Mouse (Mus musculus): ENCODE measurements at regions not wholly inside any gene's neighbourhood (a gene's known extent, or its start where the extent isn't known, plus 50 kb on each side); places are given as distances from the start of the nearest gene placed in this dataset.

- Histone ChIP-seq H3K27ac (no peak overlapping the region), H3K9ac (replicated peaks) (no peak overlapping the region), H3K36me3 (replicated peaks; ENCODE audit: control insufficient read depth, insufficient read depth, low read depth) (no peaks in the 10 kb centered on the region), H3K4me2 (ENCODE audit: low read depth) (no peak overlapping the region), H3K4me3 (ENCODE audit: insufficient read depth in 1 of 2, low read depth in 2 of 2, low read length in 2 of 2) (no peak overlapping the region), H3K9me3 (ENCODE audit: control insufficient read depth, low read length) (no peaks in the 10 kb centered on the region), H3K27me3 (ENCODE audit: control insufficient read depth, insufficient read depth, low read length) (no peaks in the 10 kb centered on the region), H3K4me1 (replicated peaks; ENCODE audit: control insufficient read depth in 2 of 2, insufficient read depth in 2 of 2, low read length in 1 of 2) (peaks cover 0 to 6% of the 10 kb centered on the region in 2 experiments; a peak in 1 of 4 replicates)
- WGBS (ENCODE audit: insufficient replicate concordance), result 14% methylated on average over 4 of the region's 4 CpGs
- TF ChIP-seq CTCF (IDR thresholded peaks at IDR 0.05; ENCODE audit: low read depth) (no peak), EP300 (IDR thresholded peaks at IDR 0.05; ENCODE audit: low read depth) (no peak)
- ATAC-seq (ENCODE audit: insufficient read depth) (no peak), DNase-seq (ENCODE audit: low read depth in 3 of 3, low spot score in 3 of 3) (no peak)
Observed at GRCm38 (mm10) chr6:100365791-100366190, 78.5 kb upstream of the Rybp start.

- no peak for ATAC-seq (ENCODE audit: insufficient read depth)
- Histone ChIP-seq H3K4me3 (ENCODE audit: insufficient read depth in 1 of 2, low read depth in 2 of 2, low read length in 2 of 2) (no peak overlapping the region), H3K27me3 (ENCODE audit: control insufficient read depth, insufficient read depth, low read length) (no peaks in the 10 kb centered on the region), H3K4me2 (ENCODE audit: low read depth) (no peak overlapping the region), H3K9me3 (ENCODE audit: control insufficient read depth, low read length) (no peaks in the 10 kb centered on the region), H3K36me3 (replicated peaks; ENCODE audit: control insufficient read depth, insufficient read depth, low read depth) (no peaks in the 10 kb centered on the region), H3K9ac (replicated peaks) (no peak overlapping the region), H3K27ac (no peak overlapping the region), H3K4me1 (replicated peaks; ENCODE audit: control insufficient read depth in 2 of 2, insufficient read depth in 2 of 2, low read length in 1 of 2) (peaks cover 0 to 6% of the 10 kb centered on the region in 2 experiments; a peak in 1 of 4 replicates)
- TF ChIP-seq EP300 (IDR thresholded peaks at IDR 0.05; ENCODE audit: low read depth), result no peak
- no peak for TF ChIP-seq CTCF (IDR thresholded peaks at IDR 0.05; ENCODE audit: low read depth)
- no peak for DNase-seq (ENCODE audit: low read depth in 3 of 3, low spot score in 3 of 3)
- WGBS (ENCODE audit: insufficient replicate concordance), result 55% methylated on average over 5 of the region's 5 CpGs
Observed at GRCm38 (mm10) chr6:100363683-100364082, 76.4 kb upstream of the Rybp start.

DNA sequence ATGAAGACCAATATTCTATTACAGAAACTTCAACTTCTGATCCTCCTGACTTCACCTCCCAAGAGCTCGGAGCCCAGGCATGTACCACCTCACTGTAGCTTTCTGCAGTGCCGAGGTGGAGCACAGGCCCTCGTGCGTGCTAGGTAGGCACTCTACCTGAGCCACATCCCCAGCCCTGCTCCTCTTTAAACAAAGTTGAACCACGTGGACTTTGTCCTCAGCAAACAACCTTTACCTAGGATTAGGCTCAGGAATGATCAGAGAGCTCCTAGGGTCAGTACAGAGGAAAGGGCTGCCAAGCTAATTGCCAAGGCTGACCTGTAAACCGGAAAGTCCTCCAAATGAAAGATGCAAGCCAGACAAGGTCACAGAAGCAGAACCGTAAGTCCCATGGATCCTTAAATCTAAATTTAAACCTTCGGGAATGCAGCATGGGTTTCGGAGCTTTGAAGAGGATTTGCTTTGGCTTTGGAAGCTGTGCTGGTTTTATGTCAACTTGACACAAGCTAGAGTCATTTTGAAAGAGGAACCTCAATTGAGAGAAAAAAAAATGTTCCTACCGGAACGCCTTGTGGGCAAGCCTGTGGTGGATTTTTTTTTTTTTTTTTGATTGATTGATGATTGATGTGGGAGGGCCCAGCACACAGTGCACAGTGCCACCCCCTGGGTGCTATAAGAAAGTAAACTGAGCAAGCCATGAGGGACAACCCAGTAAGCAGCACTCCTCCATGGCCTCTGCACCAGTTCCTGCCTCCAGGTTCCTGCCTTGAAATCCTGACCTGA lies 69.5 kb upstream of the Rybp start:
- 47% methylated on average over 11 of the region's 11 CpGs for WGBS (ENCODE audit: insufficient replicate concordance)
- H3K4me3 ChIP-seq (ENCODE audit: insufficient read depth in 1 of 2, low read depth in 2 of 2, low read length in 2 of 2), result no peak overlapping the region
- TF ChIP-seq EP300 (IDR thresholded peaks at IDR 0.05; ENCODE audit: low read depth), result no peak
- TF ChIP-seq CTCF (IDR thresholded peaks at IDR 0.05; ENCODE audit: low read depth), result no peak
- no peak overlapping the region for H3K4me2 ChIP-seq (ENCODE audit: low read depth)
- ATAC-seq (ENCODE audit: insufficient read depth) (peak; percentile 39; the same call in 1 of the 2 replicates), DNase-seq (ENCODE audit: low read depth in 3 of 3, low spot score in 3 of 3) (no peak)
- no peak overlapping the region for H3K27ac ChIP-seq
- no peaks in the 10 kb centered on the region for H3K36me3 ChIP-seq (replicated peaks; ENCODE audit: control insufficient read depth, insufficient read depth, low read depth)
- no peaks in the 10 kb centered on the region for H3K27me3 ChIP-seq (ENCODE audit: control insufficient read depth, insufficient read depth, low read length)
- no peaks in the 10 kb centered on the region for H3K9me3 ChIP-seq (ENCODE audit: control insufficient read depth, low read length)
- H3K9ac ChIP-seq (replicated peaks), result no peak overlapping the region
- H3K4me1 ChIP-seq (replicated peaks; ENCODE audit: control insufficient read depth in 2 of 2, insufficient read depth in 2 of 2, low read length in 1 of 2), result peaks cover 0 to 4% of the 10 kb centered on the region in 2 experiments; a peak in 1 of 4 replicates

DNA sequence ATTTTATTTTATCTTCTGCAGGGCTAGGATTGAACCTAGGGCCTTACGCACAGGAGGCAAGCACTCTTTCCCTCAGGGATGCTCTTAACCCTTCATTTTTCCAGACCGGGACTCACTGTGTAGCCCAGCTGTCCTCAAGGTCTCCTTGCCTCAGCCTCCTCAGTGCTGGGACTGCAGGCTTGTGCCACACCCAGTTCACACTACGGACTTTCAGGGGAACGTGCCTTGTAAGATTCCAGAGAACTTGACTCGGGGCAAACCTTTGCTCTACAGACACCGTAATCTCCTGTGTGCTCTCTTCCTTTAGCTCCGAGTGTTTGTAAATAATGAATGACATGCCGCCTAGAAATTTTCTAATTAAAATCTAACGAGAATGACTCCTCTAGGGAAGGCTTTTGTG lies 68.6 kb upstream of the Rybp start:
- ATAC-seq (ENCODE audit: insufficient read depth) (no peak), DNase-seq (ENCODE audit: low read depth in 3 of 3, low spot score in 3 of 3) (no peak)
- Histone ChIP-seq H3K27me3 (ENCODE audit: control insufficient read depth, insufficient read depth, low read length) (no peaks in the 10 kb centered on the region), H3K9me3 (ENCODE audit: control insufficient read depth, low read length) (no peaks in the 10 kb centered on the region), H3K4me3 (ENCODE audit: insufficient read depth in 1 of 2, low read depth in 2 of 2, low read length in 2 of 2) (no peak overlapping the region), H3K36me3 (replicated peaks; ENCODE audit: control insufficient read depth, insufficient read depth, low read depth) (no peaks in the 10 kb centered on the region), H3K4me1 (replicated peaks; ENCODE audit: control insufficient read depth in 2 of 2, insufficient read depth in 2 of 2, low read length in 1 of 2) (peaks cover 0 to 4% of the 10 kb centered on the region in 2 experiments; a peak in 1 of 4 replicates), H3K27ac (no peak overlapping the region), H3K4me2 (ENCODE audit: low read depth) (no peak overlapping the region), H3K9ac (replicated peaks) (no peak overlapping the region)
- WGBS (ENCODE audit: insufficient replicate concordance), result 67% methylated on average over 9 of the region's 9 CpGs
- TF ChIP-seq EP300 (IDR thresholded peaks at IDR 0.05; ENCODE audit: low read depth) (no peak), CTCF (IDR thresholded peaks at IDR 0.05; ENCODE audit: low read depth) (no peak)

GRCm38 (mm10) chr6:100347481-100347880 lies 60.2 kb upstream of the Rybp start:
- Histone ChIP-seq H3K27ac (no peak overlapping the region), H3K4me3 (ENCODE audit: insufficient read depth in 1 of 2, low read depth in 2 of 2, low read length in 2 of 2) (no peak overlapping the region), H3K9ac (replicated peaks) (no peak overlapping the region), H3K4me2 (ENCODE audit: low read depth) (no peak overlapping the region), H3K9me3 (ENCODE audit: control insufficient read depth, low read length) (no peaks in the 10 kb centered on the region), H3K4me1 (replicated peaks; ENCODE audit: control insufficient read depth in 2 of 2, insufficient read depth in 2 of 2, low read length in 1 of 2) (no peaks in the 10 kb centered on the region), H3K27me3 (ENCODE audit: control insufficient read depth, insufficient read depth, low read length) (no peaks in the 10 kb centered on the region), H3K36me3 (replicated peaks; ENCODE audit: control insufficient read depth, insufficient read depth, low read depth) (no peaks in the 10 kb centered on the region)
- 62% methylated on average over 7 of the region's 7 CpGs for WGBS (ENCODE audit: insufficient replicate concordance)
- TF ChIP-seq EP300 (IDR thresholded peaks at IDR 0.05; ENCODE audit: low read depth) (no peak), CTCF (IDR thresholded peaks at IDR 0.05; ENCODE audit: low read depth) (no peak)
- DNase-seq (ENCODE audit: low read depth in 3 of 3, low spot score in 3 of 3) (no peak), ATAC-seq (ENCODE audit: insufficient read depth) (no peak)

All from liver, embryonic 14.5 days (tissue).